Mouse (Mus musculus) kidney, postnatal 0 days (tissue): ENCODE results near the gene Map3k10. TPM values are rescaled to one million over a fixed set of nuclear protein-coding genes. Genes with fewer than 3 reads are reported as not detected.

Experiments
- ATAC-seq: fragments of 200-750 bp; cut with Nextera tagmentation; replicated peaks from 2 replicates; pipeline ENCODE4 v1.8.0; 2017; ENCODE audit warnings: low read depth, moderate number of reproducible peaks, moderate TSS enrichment, moderate library complexity; ENCODE audit not compliant: low FRiP score
- DNase-seq: peaks from one replicate; pipeline ENCODE4 v3.0.0-alpha.2; 2016; ENCODE audit warnings: low spot score
- H3K27ac ChIP-seq: fragments of 300-500 bp; sonication (generic); 2 replicates; pipeline ENCODE4 v1.5.1; 2014; ENCODE audit warnings: mild to moderate bottlenecking
- H3K27me3 ChIP-seq: fragments of 300-500 bp; sonication (generic); 2 replicates; pipeline ENCODE4 v1.6.1; 2014; ENCODE audit warnings: low read length, mixed read lengths; ENCODE audit not compliant: insufficient read depth
- H3K36me3 ChIP-seq: fragments of 300-500 bp; sonication (generic); 2 replicates; pipeline ENCODE4 v1.6.1; 2014; ENCODE audit warnings: low read length, mixed read lengths; ENCODE audit not compliant: insufficient read depth
- H3K4me1 ChIP-seq: fragments of 300-500 bp; sonication (generic); replicated peaks from 2 replicates; pipeline ENCODE4 v1.6.1; 2014; ENCODE audit warnings: antibody characterized with exemption, low read length, mixed read lengths; ENCODE audit not compliant: insufficient read depth
- H3K4me2 ChIP-seq: fragments of 300-500 bp; sonication (generic); 2 replicates; pipeline ENCODE4 v1.6.1; 2014; ENCODE audit warnings: mild to moderate bottlenecking, low read length, moderate library complexity, mixed read lengths
- H3K4me3 ChIP-seq: fragments of 300-500 bp; sonication (generic); replicated peaks from 2 replicates; pipeline ENCODE4 v1.5.1; 2014; ENCODE audit warnings: low read depth, low read length
- H3K9ac ChIP-seq: fragments of 300-500 bp; sonication (generic); 2 replicates; pipeline ENCODE4 v1.6.1; 2014; ENCODE audit warnings: low read depth, low read length
- H3K9me3 ChIP-seq: fragments of 300-500 bp; sonication (generic); replicated peaks from 2 replicates; pipeline ENCODE4 v1.6.1; 2016; ENCODE audit warnings: low read length, inconsistent platforms, mixed read lengths
- CTCF ChIP-seq: IDR thresholded peaks from 2 replicates; pipeline ENCODE4 v1.5.1; 2016; ENCODE audit warnings: antibody characterized with exemption, low read depth, mild to moderate bottlenecking, moderate library complexity
- WGBS: fragments of 180-500 bp; shearing (Covaris S2); extraction: QIAGEN DNeasy Blood & Tissue Kit; methylation state at CpG from one replicate; pipeline ENCODE4 v1.1.7; 2014; 5-methylcytosine and 5-hydroxymethylcytosine counted together
- polyA plus RNA-seq: library from polyadenylated mRNA; unstranded; fragments of >200 nt; fragmentation: Nextera tagmentation; extraction: Ambion mirVana; gene quantifications from 2 replicates; pipeline ENCODE4 v1.2.1, GENCODE M21; 2015

Map3k10 gene
- polyA plus RNA-seq, 1 experiment from 2014 or later, result 6.8 TPM

GRCm38 (mm10) chr7:27688246-27688788, 13.9 kb upstream of the Map3k10 start:
- Histone ChIP-seq H3K36me3 (no peaks in the 10 kb centered on the region), H3K4me1 (no peaks in the 10 kb centered on the region), H3K27me3 (no peaks in the 10 kb centered on the region), H3K4me2 (peak overlapping the region; percentile 84), H3K9me3 (no peaks in the 10 kb centered on the region), H3K9ac (peak overlapping the region; percentile 62), H3K4me3 (peak overlapping the region; percentile 42), H3K27ac (peak overlapping the region; percentile 79)
- 33% methylated on average over 14 of the region's 14 CpGs for WGBS
- DNase-seq (no peak), ATAC-seq (no peak)
- TF ChIP-seq CTCF, result no peak

GRCm38 (mm10) chr7:27687836-27688235, 13.4 kb upstream of the Map3k10 start:
- DNase-seq, result no peak
- H3K4me1 ChIP-seq, result no peaks in the 10 kb centered on the region
- H3K9me3 ChIP-seq, result no peaks in the 10 kb centered on the region
- peak overlapping the region; percentile 84; the same call in 1 of the 2 replicates for H3K4me2 ChIP-seq
- ATAC-seq, result no peak
- no peak overlapping the region for H3K4me3 ChIP-seq
- no peak for TF ChIP-seq CTCF
- no peak overlapping the region for H3K27ac ChIP-seq
- no peaks in the 10 kb centered on the region for H3K36me3 ChIP-seq
- WGBS, result 63% methylated on average over 3 of the region's 3 CpGs
- no peaks in the 10 kb centered on the region for H3K27me3 ChIP-seq
- H3K9ac ChIP-seq, result no peak overlapping the region

- no peaks in the 10 kb centered on the region for H3K27me3 ChIP-seq
- no peaks in the 10 kb centered on the region for H3K4me1 ChIP-seq
- no peak overlapping the region for H3K4me2 ChIP-seq
- H3K4me3 ChIP-seq, result no peak overlapping the region
- 75% methylated on average over 1 of the region's 1 CpGs for WGBS
- H3K9ac ChIP-seq, result no peak overlapping the region
- no peak overlapping the region for H3K27ac ChIP-seq
- TF ChIP-seq CTCF, result no peak
- H3K9me3 ChIP-seq, result no peaks in the 10 kb centered on the region
- no peak for DNase-seq
- no peaks in the 10 kb centered on the region for H3K36me3 ChIP-seq
- ATAC-seq, result no peak
Measured at GRCm38 (mm10) chr7:27687043-27687442, 12.6 kb upstream of the Map3k10 start.

GRCm38 (mm10) chr7:27685681-27686080, 11.3 kb upstream of the Map3k10 start:
- H3K27ac ChIP-seq, result no peak overlapping the region
- no peaks in the 10 kb centered on the region for H3K27me3 ChIP-seq
- ATAC-seq (no peak), DNase-seq (peak; percentile 86)
- no peak overlapping the region for H3K4me3 ChIP-seq
- no peak overlapping the region for H3K9ac ChIP-seq
- no peak overlapping the region for H3K4me2 ChIP-seq
- no peaks in the 10 kb centered on the region for H3K36me3 ChIP-seq
- H3K9me3 ChIP-seq, result no peaks in the 10 kb centered on the region
- H3K4me1 ChIP-seq, result no peaks in the 10 kb centered on the region
- WGBS, result 0% methylated on average over 6 of the region's 6 CpGs
- TF ChIP-seq CTCF, result peak; percentile 89

GRCm38 (mm10) chr7:27685220-27685619, 10.8 kb upstream of the Map3k10 start:
- H3K4me3 ChIP-seq, result no peak overlapping the region
- H3K4me2 ChIP-seq, result no peak overlapping the region
- H3K36me3 ChIP-seq, result no peaks in the 10 kb centered on the region
- H3K27ac ChIP-seq, result no peak overlapping the region
- no peaks in the 10 kb centered on the region for H3K27me3 ChIP-seq
- 39% methylated on average over 5 of the region's 5 CpGs for WGBS
- no peak overlapping the region for H3K9ac ChIP-seq
- no peaks in the 10 kb centered on the region for H3K4me1 ChIP-seq
- DNase-seq (no peak), ATAC-seq (no peak)
- no peaks in the 10 kb centered on the region for H3K9me3 ChIP-seq
- no peak for TF ChIP-seq CTCF

- no peaks in the 10 kb centered on the region for H3K9me3 ChIP-seq
- DNase-seq (no peak), ATAC-seq (no peak)
- H3K27ac ChIP-seq, result no peak overlapping the region
- no peak for TF ChIP-seq CTCF
- no peak overlapping the region for H3K4me3 ChIP-seq
- H3K36me3 ChIP-seq, result no peaks in the 10 kb centered on the region
- no peaks in the 10 kb centered on the region for H3K27me3 ChIP-seq
- H3K4me2 ChIP-seq, result no peak overlapping the region
- WGBS, result 56% methylated on average over 2 of the region's 2 CpGs
- H3K9ac ChIP-seq, result no peak overlapping the region
- no peaks in the 10 kb centered on the region for H3K4me1 ChIP-seq
Measured at GRCm38 (mm10) chr7:27683218-27683617, 8.8 kb upstream of the Map3k10 start.

- Histone ChIP-seq H3K9me3 (no peaks in the 10 kb centered on the region), H3K9ac (peak overlapping the region; percentile 82; the same call in 1 of the 2 replicates), H3K4me3 (peak overlapping the region; percentile 94), H3K27me3 (no peaks in the 10 kb centered on the region), H3K4me2 (peak overlapping the region; percentile 100), H3K4me1 (peaks cover 11% of the 10 kb centered on the region; the same call in 1 of the 2 replicates), H3K36me3 (no peaks in the 10 kb centered on the region), H3K27ac (no peak overlapping the region)
- 28% methylated on average over 14 of the region's 14 CpGs for WGBS
- ATAC-seq, result no peak
- TF ChIP-seq CTCF, result no peak
- no peak for DNase-seq
Measured at GRCm38 (mm10) chr7:27675222-27675612, 819 bp upstream of the Map3k10 start.
